Mouse (Mus musculus) hindbrain, embryonic 14.5 days (tissue): ENCODE data around the gene Trim65. TPM values are rescaled to one million over a fixed set of nuclear protein-coding genes. Genes with fewer than 3 reads are reported as not detected.

Experiments used
- polyA plus RNA-seq: library from polyadenylated mRNA; unstranded; fragments of >200 nt; fragmentation: Nextera tagmentation; extraction: Ambion mirVana; gene quantifications from 2 replicates; pipeline ENCODE4 v1.2.1, GENCODE M21; 2014

Gene Trim65
- polyA plus RNA-seq, 1 experiment from 2014 or later, result 2.9 TPM

Other genes with a start within 250 kb of the Trim65 start
- gene Smim5, start 231.2 kb downstream of the Trim65 start, polyA plus RNA-seq, result 2.9 and 4.6 TPM in 2 replicates
- not detected in 2 replicates for gene Smim6, start 219.1 kb downstream of the Trim65 start, polyA plus RNA-seq
- gene Sap30bp, start 197.8 kb downstream of the Trim65 start, polyA plus RNA-seq, result 40.5 and 41.8 TPM in 2 replicates
- gene Recql5, start 197.7 kb downstream of the Trim65 start, polyA plus RNA-seq, result 16.7 and 17.2 TPM in 2 replicates
- 1.5 and 1.6 TPM in 2 replicates for gene Itgb4, start 156.4 kb downstream of the Trim65 start, polyA plus RNA-seq
- gene Galk1, start 118.4 kb downstream of the Trim65 start, polyA plus RNA-seq, result 48.6 and 54.4 TPM in 2 replicates
- gene H3f3b, start 103.2 kb downstream of the Trim65 start, polyA plus RNA-seq, result 1,746 and 2,054 TPM in 2 replicates
- gene Unk, start 100.8 kb downstream of the Trim65 start, polyA plus RNA-seq, result 25.6 and 29.3 TPM in 2 replicates
- 0.75 and 0.83 TPM in 2 replicates for gene Unc13d, start 53.2 kb downstream of the Trim65 start, polyA plus RNA-seq
- gene Wbp2, start 44.1 kb downstream of the Trim65 start, polyA plus RNA-seq, result 164 and 183 TPM in 2 replicates
- gene Trim47, start 3.9 kb downstream of the Trim65 start, polyA plus RNA-seq, result 9.4 and 10.6 TPM in 2 replicates
- 79.4 and 83.1 TPM in 2 replicates for gene Mrpl38, start 7.7 kb upstream of the Trim65 start, polyA plus RNA-seq
- gene Fbf1, start 37.0 kb upstream of the Trim65 start, polyA plus RNA-seq, result 43.0 and 45.4 TPM in 2 replicates
- 80.7 and 88.0 TPM in 2 replicates for gene Ten1, start 67.7 kb upstream of the Trim65 start, polyA plus RNA-seq
- 67.5 and 75.7 TPM in 2 replicates for gene Acox1, start 67.9 kb upstream of the Trim65 start, polyA plus RNA-seq
- gene Evpl, start 106.9 kb upstream of the Trim65 start, polyA plus RNA-seq, result 0.62 and 0.64 TPM in 2 replicates
- gene Srp68, start 143.1 kb upstream of the Trim65 start, polyA plus RNA-seq, result 52.0 and 54.0 TPM in 2 replicates
- 0.55 and 0.57 TPM in 2 replicates for gene Galr2, start 149.8 kb upstream of the Trim65 start, polyA plus RNA-seq
- gene Exoc7, start 176.1 kb upstream of the Trim65 start, polyA plus RNA-seq, result 115 and 118 TPM in 2 replicates
- gene Foxj1, start 204.3 kb upstream of the Trim65 start, polyA plus RNA-seq, result 13.1 and 16.2 TPM in 2 replicates